Mouse (Mus musculus): ENCODE results near the gene Srbd1. TPM values are rescaled to one million over a fixed set of nuclear protein-coding genes. Genes with fewer than 3 reads are reported as not detected.
A peak's percentile ranks its signal among the peaks of the same experiment; 100 is the strongest.

The Srbd1 gene
- polyA plus RNA-seq, 1 experiment from 2014 or later = 4.0 TPM

- 85% methylated on average over 12 of the region's 12 CpGs for WGBS
- Histone ChIP-seq H3K36me3 (ENCODE audit: insufficient read depth, low read length) (no peaks in the 10 kb centered on the region), H3K4me3 (ENCODE audit: low read depth, low read length) (no peak overlapping the region), H3K4me1 (ENCODE audit: insufficient read depth, low read depth, low read length) (peaks cover 2% of the 10 kb centered on the region; the same call in 1 of the 2 replicates), H3K4me2 (replicated peaks; ENCODE audit: low read depth, low read length) (no peak overlapping the region), H3K9ac (replicated peaks; ENCODE audit: low read depth) (no peak overlapping the region), H3K9me3 (ENCODE audit: low read length) (no peaks in the 10 kb centered on the region), H3K27ac (ENCODE audit: low read length) (no peak overlapping the region), H3K27me3 (replicated peaks; ENCODE audit: insufficient read depth, low read length) (no peaks in the 10 kb centered on the region)
- no peak for ATAC-seq
- TF ChIP-seq EP300 (IDR thresholded peaks at IDR 0.05) = no peak
- TF ChIP-seq CTCF (IDR thresholded peaks at IDR 0.05) = no peak
- DNase-seq (ENCODE audit: low spot score) = no peak
Observed at GRCm38 (mm10) chr17:86035146-86035545, 109.8 kb downstream of the Srbd1 start.

GRCm38 (mm10) chr17:86034641-86035040 is 110.3 kb downstream of the Srbd1 start:
- DNase-seq (ENCODE audit: low spot score) = no peak
- Histone ChIP-seq H3K4me1 (ENCODE audit: insufficient read depth, low read depth, low read length) (peaks cover 2% of the 10 kb centered on the region; the same call in 1 of the 2 replicates), H3K9me3 (ENCODE audit: low read length) (no peaks in the 10 kb centered on the region), H3K36me3 (ENCODE audit: insufficient read depth, low read length) (no peaks in the 10 kb centered on the region), H3K27ac (ENCODE audit: low read length) (no peak overlapping the region), H3K4me3 (ENCODE audit: low read depth, low read length) (no peak overlapping the region), H3K9ac (replicated peaks; ENCODE audit: low read depth) (no peak overlapping the region), H3K27me3 (replicated peaks; ENCODE audit: insufficient read depth, low read length) (no peaks in the 10 kb centered on the region), H3K4me2 (replicated peaks; ENCODE audit: low read depth, low read length) (no peak overlapping the region)
- 76% methylated on average over 6 of the region's 6 CpGs for WGBS
- no peak for ATAC-seq
- TF ChIP-seq EP300 (IDR thresholded peaks at IDR 0.05) (no peak), CTCF (IDR thresholded peaks at IDR 0.05) (no peak)

GRCm38 (mm10) chr17:86032113-86032714 is 112.8 kb downstream of the Srbd1 start:
- WGBS = 55% methylated on average over 3 of the region's 3 CpGs
- Histone ChIP-seq H3K9ac (replicated peaks; ENCODE audit: low read depth) (no peak overlapping the region), H3K36me3 (ENCODE audit: insufficient read depth, low read length) (no peaks in the 10 kb centered on the region), H3K27ac (ENCODE audit: low read length) (peak overlapping the region; percentile 38; the same call in 1 of the 2 replicates), H3K4me2 (replicated peaks; ENCODE audit: low read depth, low read length) (no peak overlapping the region), H3K27me3 (replicated peaks; ENCODE audit: insufficient read depth, low read length) (no peaks in the 10 kb centered on the region), H3K4me3 (ENCODE audit: low read depth, low read length) (no peak overlapping the region), H3K9me3 (ENCODE audit: low read length) (no peaks in the 10 kb centered on the region), H3K4me1 (ENCODE audit: insufficient read depth, low read depth, low read length) (no peaks in the 10 kb centered on the region)
- ATAC-seq = 0 out of 2 replicates have a peak, but pooled peaks have one; percentile 40
- no peak for TF ChIP-seq EP300 (IDR thresholded peaks at IDR 0.05)
- TF ChIP-seq CTCF (IDR thresholded peaks at IDR 0.05) = no peak
- peak; percentile 41 for DNase-seq (ENCODE audit: low spot score)

GRCm38 (mm10) chr17:86030016-86030415 is 115.0 kb downstream of the Srbd1 start:
- WGBS = 63% methylated on average over 4 of the region's 4 CpGs
- Histone ChIP-seq H3K27ac (ENCODE audit: low read length) (no peak overlapping the region), H3K4me1 (ENCODE audit: insufficient read depth, low read depth, low read length) (no peaks in the 10 kb centered on the region), H3K4me2 (replicated peaks; ENCODE audit: low read depth, low read length) (no peak overlapping the region), H3K4me3 (ENCODE audit: low read depth, low read length) (no peak overlapping the region), H3K27me3 (replicated peaks; ENCODE audit: insufficient read depth, low read length) (no peaks in the 10 kb centered on the region), H3K9ac (replicated peaks; ENCODE audit: low read depth) (no peak overlapping the region), H3K9me3 (ENCODE audit: low read length) (no peaks in the 10 kb centered on the region), H3K36me3 (ENCODE audit: insufficient read depth, low read length) (no peaks in the 10 kb centered on the region)
- TF ChIP-seq EP300 (IDR thresholded peaks at IDR 0.05) = no peak
- no peak for TF ChIP-seq CTCF (IDR thresholded peaks at IDR 0.05)
- DNase-seq (ENCODE audit: low spot score) (no peak), ATAC-seq (no peak)

- DNase-seq (ENCODE audit: low spot score) = no peak
- Histone ChIP-seq H3K36me3 (ENCODE audit: insufficient read depth, low read length) (no peaks in the 10 kb centered on the region), H3K4me3 (ENCODE audit: low read depth, low read length) (no peak overlapping the region), H3K4me1 (ENCODE audit: insufficient read depth, low read depth, low read length) (no peaks in the 10 kb centered on the region), H3K9ac (replicated peaks; ENCODE audit: low read depth) (no peak overlapping the region), H3K4me2 (replicated peaks; ENCODE audit: low read depth, low read length) (no peak overlapping the region), H3K27ac (ENCODE audit: low read length) (no peak overlapping the region), H3K27me3 (replicated peaks; ENCODE audit: insufficient read depth, low read length) (no peaks in the 10 kb centered on the region), H3K9me3 (ENCODE audit: low read length) (no peaks in the 10 kb centered on the region)
- WGBS = 79% methylated on average over 1 of the region's 1 CpGs
- no peak for ATAC-seq
- TF ChIP-seq EP300 (IDR thresholded peaks at IDR 0.05) (no peak), CTCF (IDR thresholded peaks at IDR 0.05) (no peak)
Observed at GRCm38 (mm10) chr17:86029175-86029574, 115.8 kb downstream of the Srbd1 start.

- no peaks in the 10 kb centered on the region for H3K9me3 ChIP-seq (ENCODE audit: low read length)
- no peak overlapping the region for H3K27ac ChIP-seq (ENCODE audit: low read length)
- no peaks in the 10 kb centered on the region for H3K36me3 ChIP-seq (ENCODE audit: insufficient read depth, low read length)
- ATAC-seq (no peak), DNase-seq (ENCODE audit: low spot score) (no peak)
- no peak overlapping the region for H3K9ac ChIP-seq (replicated peaks; ENCODE audit: low read depth)
- H3K4me3 ChIP-seq (ENCODE audit: low read depth, low read length) = no peak overlapping the region
- no peaks in the 10 kb centered on the region for H3K4me1 ChIP-seq (ENCODE audit: insufficient read depth, low read depth, low read length)
- 74% methylated on average over 4 of the region's 4 CpGs for WGBS
- H3K27me3 ChIP-seq (replicated peaks; ENCODE audit: insufficient read depth, low read length) = no peaks in the 10 kb centered on the region
- H3K4me2 ChIP-seq (replicated peaks; ENCODE audit: low read depth, low read length) = no peak overlapping the region
- no peak for TF ChIP-seq EP300 (IDR thresholded peaks at IDR 0.05)
- no peak for TF ChIP-seq CTCF (IDR thresholded peaks at IDR 0.05)
Observed at GRCm38 (mm10) chr17:86027577-86028199, 117.3 kb downstream of the Srbd1 start.
